Mouse (Mus musculus) heart, postnatal 0 days (tissue): ENCODE results near the gene Edem1.

Experiments
- CTCF ChIP-seq: IDR thresholded peaks from 2 replicates; pipeline ENCODE4 v1.5.1; 2016; ENCODE audit warnings: antibody characterized with exemption, control low read depth, low read depth
- EP300 ChIP-seq: IDR thresholded peaks from 2 replicates; pipeline ENCODE4 v1.6.1; 2016; ENCODE audit warnings: antibody characterized with exemption, low read depth

DNA sequence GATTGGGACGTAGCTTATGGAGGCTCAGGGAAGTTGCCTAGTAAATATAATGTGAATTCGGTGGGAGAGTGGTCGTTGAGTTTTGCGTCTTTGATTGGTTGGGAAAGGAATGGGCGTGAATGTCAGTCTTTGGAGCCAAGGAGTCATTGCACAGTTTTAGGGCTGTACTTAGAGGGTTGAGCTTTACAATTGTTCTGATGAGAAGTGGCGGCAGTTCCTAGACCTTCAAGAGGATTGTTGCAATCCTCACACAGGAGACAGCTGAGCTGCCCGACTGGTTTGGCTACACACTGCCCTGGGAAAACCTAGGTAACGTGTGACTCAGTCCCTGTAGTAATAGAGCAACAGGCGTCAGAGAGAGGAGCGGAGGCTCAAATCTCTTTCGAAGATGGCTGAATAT, 44.4 kb upstream of the Edem1 start:
- TF ChIP-seq CTCF (no peak), EP300 (no peak)
